Mouse (Mus musculus) NIH3T3 (cell line): ENCODE measurements at regions not wholly inside any gene's neighbourhood (a gene's known extent, or its start where the extent isn't known, plus 50 kb on each side); places are given as distances from the start of the nearest gene placed in this dataset.

Experiments used
- DNase-seq: peaks from one replicate; pipeline ENCODE4 v3.0.0-alpha.2; 2012; ENCODE audit warnings: low read depth

DNA sequence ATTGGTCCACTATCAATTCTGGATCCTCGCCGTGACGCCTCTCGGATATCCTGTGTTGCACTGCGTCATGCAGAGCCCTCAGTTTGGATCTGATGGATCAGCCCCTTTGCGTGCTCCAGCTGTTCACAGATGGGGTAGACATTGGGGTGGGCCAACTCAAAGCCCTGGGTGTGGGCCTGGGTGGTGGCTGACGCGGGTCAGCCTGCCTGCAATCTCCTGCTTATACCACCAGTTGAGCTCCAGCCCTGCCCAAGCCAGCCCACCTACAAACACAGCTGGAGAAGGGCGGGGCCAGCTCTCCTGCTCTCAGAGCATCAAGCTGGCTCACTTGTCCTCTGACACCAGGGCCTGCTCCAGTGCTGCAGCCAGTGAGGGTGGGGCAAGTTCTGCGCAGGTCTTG lies 73.1 kb downstream of the Rps15a start:
- no peak for DNase-seq

- no peak for DNase-seq
These were observed 76.1 kb downstream of the Rps15a start for GRCm38 (mm10) chr7:118039862-118040261.

- no peak for DNase-seq
These were observed 78.9 kb downstream of the Rps15a start for GRCm38 (mm10) chr7:118037062-118037461.

GRCm38 (mm10) chr7:118026106-118026526 lies 89.9 kb downstream of the Rps15a start:
- no peak for DNase-seq

- DNase-seq, result no peak
These were observed 111.4 kb downstream of the Rps15a start for GRCm38 (mm10) chr7:118004620-118005019.

DNA sequence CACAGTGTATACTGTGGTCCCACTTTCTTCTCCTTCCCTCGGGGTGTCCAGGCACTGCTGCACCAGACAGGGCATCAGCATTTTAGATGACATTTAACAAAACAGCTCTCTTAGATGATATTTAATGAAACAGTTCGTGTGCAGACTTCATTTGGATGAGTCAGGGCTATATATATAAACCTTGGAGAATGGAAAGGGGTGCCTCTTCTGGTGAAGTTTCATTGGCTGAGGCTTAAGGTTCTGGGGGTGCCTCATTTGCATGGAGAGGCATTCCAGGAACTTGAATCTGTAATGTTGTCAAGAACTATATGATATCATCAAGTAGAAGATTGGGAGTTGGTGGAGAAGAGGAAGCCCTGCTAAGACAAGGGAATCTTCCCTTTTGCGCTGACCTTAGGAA lies 114.1 kb downstream of the Rps15a start:
- DNase-seq, result no peak

DNA sequence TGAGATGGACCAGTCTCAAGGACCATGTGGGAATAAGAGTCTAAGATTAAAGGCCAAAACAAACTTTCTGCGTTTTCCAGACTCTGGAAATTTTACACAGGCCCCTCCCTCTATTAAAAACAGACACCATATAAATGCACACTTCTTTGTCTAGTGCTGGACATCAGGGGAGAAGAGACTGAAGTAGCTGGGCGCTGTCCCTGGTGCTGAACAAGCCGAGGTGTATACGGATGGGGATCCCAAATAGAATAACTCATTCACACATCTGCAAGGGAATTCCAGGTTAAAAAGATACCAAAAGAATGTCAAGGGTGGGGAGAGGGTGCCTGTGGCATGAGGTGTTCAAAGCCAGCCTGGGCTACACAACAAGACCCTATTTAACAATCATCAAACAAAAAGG lies 114.9 kb downstream of the Rps15a start:
- peak; percentile 76 for DNase-seq

DNA sequence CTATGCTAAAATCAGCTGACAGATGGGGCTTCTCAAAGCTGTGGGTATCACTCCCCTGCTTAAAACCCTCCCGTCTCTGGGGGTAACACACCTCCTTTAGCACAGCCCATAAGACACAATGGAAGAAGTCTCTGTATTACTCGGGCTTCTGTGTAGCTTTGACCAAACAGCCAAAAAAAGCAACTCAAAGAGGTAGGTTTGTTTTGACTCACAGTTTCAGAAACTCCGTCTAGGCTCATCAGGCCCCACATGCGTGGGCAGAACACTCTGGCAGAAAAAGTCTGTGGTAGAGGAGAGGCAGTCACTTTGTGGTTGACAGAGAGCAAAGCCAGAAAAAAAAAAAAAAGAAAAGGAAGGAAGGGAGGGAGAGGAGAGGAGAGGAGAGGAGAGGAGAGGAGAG lies 133.8 kb downstream of the Rps15a start:
- no peak for DNase-seq

- no peak for DNase-seq
These were observed 144.8 kb downstream of the Rps15a start for GRCm38 (mm10) chr7:117971176-117971575.

GRCm38 (mm10) chr7:117943435-117943834 lies 172.6 kb downstream of the Rps15a start:
- no peak for DNase-seq

DNA sequence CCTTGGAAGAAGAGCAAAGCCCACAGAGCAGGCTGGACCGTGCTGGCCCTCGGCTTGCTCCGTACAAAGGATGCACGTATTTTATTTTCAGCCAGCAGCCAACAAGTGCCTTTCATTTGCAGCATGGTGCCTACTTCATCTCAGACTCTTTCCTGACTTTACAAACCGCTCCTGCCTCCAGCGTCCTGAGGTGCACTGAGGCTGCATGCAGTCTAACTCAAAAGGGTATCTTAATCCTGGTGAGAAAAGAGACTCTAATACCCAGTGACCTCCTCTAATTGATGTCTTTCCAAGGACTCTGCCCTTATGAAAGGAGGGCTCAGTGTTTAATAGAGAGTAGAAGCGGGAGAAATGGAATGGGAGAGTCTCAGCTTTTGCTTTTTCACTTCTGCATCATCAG lies 176.4 kb downstream of the Rps15a start:
- no peak for DNase-seq

DNA sequence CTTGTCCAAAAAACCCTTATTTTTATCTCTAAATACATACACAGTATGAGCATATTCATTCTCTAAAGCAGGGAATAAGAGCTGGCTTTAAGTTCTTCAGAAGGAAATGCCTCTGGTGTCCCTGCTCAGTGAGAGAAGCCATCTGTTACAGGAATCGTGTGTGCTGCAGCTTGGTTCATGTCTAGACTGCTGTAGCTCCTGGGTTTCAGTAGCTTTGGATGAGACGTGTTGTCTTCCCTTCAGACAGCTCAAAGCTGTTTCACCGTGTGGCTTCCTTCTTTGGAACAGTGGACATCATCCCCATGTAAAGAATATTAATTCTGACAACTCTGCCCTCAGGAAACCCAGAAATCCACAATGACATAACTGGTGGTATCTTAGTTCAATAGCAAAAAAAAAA lies 181.1 kb downstream of the Rps15a start:
- no peak for DNase-seq

DNA sequence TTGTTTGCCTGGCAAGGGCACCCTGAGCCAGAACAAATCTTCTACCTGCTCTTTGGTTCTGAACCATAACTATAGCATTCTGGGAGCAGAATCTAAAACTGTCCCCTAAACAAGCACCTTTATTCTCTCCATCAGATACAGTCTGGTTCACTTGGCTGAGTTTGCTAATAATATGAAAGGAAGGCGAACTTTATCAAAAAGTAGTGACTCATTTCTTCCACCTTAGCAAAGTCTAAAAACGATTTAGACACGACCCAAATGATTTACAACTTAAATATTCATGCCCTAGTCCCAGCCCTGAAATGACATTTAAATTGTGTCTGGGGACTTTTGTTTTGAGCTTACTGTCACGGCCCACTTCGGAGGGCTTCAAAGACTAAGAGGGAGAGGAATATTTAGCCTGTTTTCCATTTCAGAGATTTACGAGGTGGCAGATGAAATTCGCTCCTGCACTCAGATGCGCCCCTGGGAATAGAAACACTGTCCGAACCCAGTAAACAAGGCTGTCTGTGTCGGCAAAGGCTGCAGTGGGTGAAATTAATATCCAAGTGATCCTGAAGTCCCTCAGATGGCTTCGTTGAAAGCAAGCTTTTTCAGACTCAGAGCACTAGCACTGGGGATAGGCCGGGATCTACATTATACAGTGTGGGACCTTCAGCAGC lies 184.6 kb downstream of the Rps15a start:
- DNase-seq, result no peak

- no peak for DNase-seq
These were observed 185.6 kb downstream of the Rps15a start for GRCm38 (mm10) chr7:117930392-117930791.

DNA sequence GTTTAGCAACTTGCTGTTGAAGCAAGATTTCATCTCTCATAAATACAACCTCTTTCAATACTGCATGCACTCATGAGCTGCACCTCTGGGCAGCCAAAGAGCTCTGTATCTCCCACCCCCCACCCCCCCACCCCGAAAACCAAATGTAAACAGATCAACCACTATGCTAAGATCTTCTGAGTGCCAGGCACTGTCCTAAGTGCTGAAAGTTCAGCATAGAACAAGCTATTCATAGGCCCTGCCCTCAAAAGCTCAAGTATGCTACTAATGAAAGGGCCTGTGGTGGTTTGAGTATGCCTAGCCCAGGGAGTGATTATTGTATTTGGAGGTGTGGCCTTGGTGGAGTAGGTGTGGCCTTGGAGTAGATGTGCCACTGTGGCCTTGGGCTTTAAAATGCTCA lies 189.6 kb downstream of the Rps15a start:
- DNase-seq, result peak; percentile 8

DNA sequence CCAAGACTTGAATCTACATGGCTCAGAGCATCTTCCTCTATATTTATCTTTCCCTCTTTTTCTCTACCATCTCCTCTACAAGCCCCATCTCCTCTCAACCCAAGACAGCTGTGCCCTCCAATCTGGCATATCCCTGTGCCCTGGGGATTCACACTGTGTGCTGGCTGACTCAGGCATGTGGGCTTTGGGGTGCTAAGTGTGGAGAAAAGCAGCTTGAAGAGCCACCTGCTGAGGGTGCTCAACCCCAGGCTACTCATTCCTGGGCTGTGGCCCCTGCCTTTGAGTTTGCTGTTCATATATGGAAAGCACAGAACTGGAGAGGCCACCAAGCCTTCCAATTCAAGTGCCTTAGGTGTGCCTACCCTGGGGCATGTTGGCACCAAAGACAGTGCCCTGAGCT lies 193.7 kb downstream of the Rps15a start:
- no peak for DNase-seq

DNA sequence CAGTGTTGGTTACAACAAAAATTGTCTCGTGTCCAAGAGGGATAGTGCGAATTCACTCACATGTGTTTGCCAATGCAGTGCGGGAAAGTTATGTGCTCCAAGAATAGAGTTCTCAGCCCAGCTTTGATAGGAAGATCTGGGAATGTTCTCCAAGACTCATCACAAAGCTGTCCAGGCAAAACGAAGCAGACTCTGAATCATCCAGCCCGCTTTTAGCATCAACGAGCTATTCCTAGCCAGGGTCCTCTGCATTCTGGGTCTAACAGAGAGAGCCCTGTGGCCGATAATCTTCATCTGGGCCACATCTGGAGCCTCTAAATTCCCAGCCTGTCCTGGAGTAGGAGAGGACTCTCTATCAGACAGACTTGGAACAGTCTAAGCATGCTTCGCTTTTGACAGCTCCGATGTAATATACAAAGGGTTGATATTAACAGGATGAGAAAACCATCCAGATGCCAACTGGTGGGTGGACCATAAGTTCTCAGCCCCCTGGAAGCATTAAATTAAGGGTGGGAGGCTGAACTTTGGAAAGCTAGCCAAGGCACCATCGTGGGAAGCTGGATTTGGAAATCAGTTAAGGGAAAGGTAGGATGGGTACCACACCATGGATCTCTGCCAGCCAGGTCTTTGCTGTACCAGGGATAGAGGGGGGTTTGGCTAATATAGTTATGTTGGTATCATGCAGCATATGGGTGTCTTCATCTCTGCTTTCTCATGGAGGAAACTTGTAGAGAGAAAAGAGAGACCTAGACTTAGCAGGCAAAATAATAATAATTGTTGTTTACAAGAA lies 197.6 kb downstream of the Rps15a start:
- DNase-seq, result no peak

- DNase-seq, result no peak
These were observed 199.1 kb downstream of the Rps15a start for GRCm38 (mm10) chr7:117916915-117917314.

GRCm38 (mm10) chr7:117912453-117912852 lies 203.5 kb downstream of the Rps15a start:
- DNase-seq, result no peak

DNA sequence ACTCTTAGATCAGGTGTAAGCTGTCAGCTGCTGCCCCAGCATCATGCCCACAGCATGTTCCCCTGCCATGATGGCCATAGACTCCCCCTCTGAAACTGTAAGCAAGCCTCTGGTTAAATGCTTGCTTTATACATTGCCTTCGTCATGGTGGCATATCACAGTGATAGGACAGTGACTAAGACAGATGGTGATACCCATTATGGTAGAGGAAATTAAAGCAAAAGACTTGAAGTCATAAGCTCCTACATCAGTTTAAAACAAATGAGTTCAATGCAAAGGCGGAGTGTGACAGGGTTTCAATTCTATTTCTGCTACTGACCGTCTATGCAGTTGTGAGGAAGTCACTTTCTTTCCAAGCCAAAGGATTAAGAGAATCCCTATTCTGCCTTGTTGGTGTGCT lies 204.9 kb downstream of the Rps15a start:
- no peak for DNase-seq

GRCm38 (mm10) chr7:117896528-117896927 lies 219.5 kb downstream of the Rps15a start:
- peak; percentile 21 for DNase-seq

DNA sequence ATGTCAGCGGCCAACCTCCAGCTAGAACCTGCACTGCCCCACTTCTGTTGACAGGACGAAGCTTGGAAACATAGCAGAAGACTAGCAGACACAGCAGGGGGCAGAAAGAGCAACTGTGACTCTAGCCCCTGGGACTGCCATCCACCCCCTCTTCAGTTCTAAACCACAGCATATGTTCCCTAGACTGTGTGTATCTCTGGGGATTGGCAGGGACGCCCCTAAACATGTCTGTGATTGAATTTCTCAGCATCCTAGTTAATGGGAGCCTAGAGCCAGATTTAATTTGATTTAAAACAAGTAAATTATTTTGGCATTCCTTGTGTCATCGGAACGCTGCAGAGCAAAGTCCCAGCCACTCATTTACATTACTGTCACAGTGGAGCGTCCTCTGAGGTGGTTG lies 228.7 kb downstream of the Rps15a start:
- no peak for DNase-seq

DNA sequence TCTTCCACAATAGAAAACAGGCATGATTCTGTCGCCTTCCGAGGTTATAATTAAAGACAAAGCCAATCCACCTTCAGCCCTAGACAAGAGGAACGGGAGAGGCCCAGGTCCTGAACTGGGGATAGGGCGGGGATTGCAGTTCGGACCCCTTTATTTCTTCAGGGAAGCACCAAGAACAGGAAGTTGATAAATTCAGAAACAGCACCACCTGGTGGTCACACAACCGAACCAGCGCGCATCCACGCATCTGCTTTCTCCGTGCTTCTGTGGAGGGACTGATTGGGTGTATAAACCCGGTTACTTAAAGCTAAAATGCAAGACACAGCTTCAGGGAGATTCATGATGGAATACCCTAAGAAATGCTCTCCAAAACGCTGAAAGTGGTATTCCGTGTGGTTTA lies 233.2 kb downstream of the Rps15a start:
- DNase-seq, result peak; percentile 75

DNA sequence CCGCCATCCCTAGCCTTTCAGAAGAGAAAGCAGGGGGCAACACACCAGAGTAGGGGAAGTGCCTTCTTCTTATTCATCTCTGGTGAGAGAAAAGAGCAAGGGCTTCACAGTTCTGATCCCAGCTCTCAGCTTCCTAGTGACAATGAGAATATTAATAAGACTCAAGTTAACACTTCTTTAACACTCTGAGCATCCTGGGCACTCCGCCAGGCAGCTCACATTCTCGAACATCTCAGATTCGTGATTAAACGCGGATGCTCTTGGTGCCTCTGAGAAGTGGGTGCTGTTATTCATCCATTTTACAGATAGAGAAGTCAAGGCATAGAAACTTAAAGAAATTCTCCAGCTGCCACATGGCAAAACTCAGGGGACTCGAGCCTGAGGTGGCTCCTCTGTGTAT lies 237.1 kb downstream of the Rps15a start:
- DNase-seq, result no peak
